Mouse (Mus musculus) kidney, adult 8-10 months (tissue): ENCODE data around the gene Chka.

ENCODE experiments used
- DNase-seq, 2 experiments: peaks; one replicate each; pipeline ENCODE4 v3.0.0; 2022

The Chka gene

GRCm38 (mm10) chr19:3846676-3847604, 4.6 kb upstream of the Chka start:
- DNase-seq = no peak

DNA sequence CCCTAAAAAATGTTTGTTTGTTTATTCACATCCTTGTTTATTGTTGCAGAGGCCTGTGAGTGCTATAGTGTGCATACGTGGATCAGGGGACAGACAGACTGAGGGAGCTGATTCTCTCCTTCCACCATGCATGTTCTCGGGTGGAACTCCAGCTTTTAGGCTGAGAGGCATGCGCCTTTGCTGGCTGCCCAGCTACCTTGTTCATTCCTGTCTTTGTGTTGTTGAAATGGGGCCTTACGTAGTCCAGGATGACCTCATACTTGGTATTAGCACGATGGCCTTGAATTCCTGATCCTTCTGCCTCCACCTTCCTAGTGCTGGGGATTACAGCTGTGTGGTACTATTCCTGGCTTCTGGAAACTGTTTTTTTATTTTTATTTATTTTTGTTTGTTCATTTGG, 3.9 kb upstream of the Chka start:
- no peak for DNase-seq

DNA sequence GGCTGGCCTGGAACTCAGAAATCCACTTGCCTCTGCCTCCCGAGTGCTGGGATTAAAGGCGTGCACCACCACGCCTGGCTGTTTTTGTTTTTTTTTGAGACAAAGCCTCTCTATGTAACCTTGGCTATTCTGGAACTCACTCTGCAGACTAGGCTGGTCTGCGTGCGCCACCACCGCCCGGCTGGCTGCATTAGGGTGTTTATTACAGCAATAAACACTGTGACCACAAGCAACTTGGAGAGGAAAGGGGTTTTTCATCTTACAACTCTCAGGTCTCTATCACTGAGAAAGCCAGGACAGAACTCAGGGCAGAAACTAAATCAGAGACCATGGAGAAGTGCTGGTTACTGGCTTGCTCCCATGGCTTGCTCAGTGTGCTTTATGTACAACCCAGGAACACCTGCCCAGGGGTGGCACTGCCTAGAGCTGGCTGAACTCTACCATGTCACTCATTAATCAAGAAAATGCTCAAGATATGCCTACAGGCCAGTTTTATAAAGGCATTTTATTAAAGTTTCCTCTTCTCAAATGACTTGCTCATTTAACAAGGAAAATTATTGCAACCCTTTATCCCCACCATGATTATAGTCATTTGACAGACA, 3.3 kb upstream of the Chka start:
- peak; percentile 58 to 66 for DNase-seq

DNA sequence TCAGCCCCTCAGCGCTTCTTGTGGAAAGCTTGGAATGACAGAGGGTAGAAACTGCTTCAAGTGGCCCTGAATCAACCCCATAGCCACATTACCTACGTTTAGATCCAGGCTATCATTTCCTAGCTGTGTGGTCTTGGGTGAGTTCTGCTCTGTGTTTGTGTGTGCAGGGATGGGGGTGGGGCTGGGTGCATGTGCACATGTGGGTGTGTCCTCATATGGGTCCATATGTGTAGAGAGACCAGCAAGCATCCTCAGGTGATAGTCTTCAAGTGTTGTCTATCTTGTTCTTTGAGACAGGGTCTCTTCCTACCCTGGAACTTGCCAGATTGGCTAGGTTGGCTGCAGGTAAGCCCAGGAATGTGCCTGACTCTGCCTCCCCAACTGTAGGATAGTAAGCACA, 2.3 kb upstream of the Chka start:
- no peak for DNase-seq

DNA sequence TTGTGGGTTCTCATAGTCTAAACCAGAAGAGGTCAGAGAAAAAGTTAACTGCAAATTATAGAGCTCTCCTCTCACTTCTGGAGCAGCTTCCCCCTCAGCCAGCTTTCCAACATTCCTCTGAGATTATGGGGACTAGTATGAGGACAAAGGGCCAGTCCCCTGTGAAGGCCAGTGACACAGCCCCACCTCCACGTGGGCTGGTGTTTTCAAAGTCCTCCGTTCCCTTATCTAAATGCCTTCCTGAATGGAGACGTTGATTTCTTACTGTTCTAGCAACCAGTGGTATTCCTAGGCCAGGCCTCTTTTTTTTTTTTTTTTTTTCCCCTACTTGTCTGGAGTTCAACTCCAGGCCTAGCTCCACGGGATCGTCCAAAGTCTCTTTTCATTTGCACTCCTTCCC, 1.5 kb upstream of the Chka start:
- no peak for DNase-seq

DNA sequence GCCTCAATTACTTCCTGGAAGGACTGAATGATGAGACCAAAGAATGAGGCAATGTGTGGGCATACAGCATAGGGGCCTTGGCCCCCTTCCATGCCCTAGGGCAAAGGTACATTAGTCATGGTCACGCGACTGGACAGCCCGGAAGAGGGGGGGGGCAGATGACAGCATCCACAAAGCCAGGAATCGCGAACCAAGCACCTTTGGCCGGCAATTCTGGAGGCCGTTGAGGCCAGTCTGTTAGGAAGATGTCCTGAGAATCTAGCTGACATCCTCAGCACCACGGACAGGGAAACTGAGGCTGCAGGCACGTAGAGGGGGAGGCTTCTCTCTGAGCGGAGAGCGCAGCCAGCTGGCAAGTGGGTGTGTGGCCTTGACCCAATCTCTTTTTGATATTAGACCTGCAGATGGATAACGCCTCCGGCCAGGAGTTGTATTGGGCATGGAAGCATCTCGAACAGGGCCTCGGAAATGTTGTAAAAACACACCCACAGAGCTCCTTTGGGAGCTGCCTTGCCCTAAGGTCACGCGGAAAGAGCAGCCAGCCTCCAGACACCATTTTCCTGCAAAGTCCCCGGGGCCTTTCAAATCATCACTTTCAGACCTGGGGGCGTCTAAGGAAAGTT, 615 bp upstream of the Chka start:
- DNase-seq = peak; percentile 88 to 89

DNA sequence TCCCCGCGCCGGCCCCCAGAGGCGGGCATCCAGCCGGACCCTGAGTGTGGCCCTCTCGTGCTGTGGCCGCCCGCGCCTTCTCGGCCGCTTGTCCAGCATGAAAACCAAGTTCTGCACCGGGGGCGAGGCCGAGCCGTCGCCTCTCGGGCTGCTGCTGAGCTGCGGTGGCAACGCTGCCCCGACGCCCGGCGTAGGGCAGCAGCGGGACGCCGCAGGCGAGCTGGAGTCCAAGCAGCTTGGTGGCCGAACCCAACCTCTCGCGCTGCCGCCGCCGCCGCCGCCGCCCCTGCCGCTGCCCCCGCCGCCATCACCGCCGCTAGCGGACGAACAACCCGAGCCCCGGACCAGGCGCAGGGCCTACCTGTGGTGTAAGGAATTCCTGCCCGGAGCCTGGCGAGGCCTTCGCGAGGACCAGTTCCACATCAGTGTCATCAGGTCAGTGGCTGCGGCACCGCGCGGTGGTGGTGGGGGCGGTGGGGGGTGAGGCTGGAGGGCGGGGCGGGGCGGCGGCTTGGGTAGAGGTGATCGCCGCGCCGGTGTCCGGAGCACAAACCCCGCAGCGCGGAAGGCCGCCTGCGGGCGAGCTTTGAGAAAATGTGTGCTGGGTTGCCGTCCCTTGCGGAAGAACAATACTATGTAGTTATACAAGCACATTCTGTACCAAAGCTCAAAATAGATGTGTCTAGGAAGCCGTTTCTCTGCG, 557 bp downstream of the Chka start:
- DNase-seq = no peak

DNA sequence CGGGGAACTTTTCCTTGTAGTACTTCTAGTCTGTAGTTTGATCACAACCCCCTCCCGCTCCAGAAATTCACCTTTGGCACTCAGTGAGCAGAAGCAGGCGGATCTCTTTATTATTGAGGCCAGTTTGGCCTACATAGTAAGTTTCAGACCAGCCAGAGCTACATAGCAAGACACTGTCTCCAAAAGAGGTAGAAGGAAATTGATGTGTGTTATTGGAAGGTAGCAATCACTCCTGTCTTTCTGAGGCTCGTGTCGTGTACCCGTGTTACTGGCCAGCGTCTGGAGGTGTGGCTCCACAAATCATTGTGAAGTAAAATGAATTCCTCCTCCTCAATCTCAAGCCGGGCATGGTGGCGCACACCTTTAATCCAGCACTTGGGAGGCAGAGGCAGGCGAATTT, 1.5 kb downstream of the Chka start:
- no peak for DNase-seq

DNA sequence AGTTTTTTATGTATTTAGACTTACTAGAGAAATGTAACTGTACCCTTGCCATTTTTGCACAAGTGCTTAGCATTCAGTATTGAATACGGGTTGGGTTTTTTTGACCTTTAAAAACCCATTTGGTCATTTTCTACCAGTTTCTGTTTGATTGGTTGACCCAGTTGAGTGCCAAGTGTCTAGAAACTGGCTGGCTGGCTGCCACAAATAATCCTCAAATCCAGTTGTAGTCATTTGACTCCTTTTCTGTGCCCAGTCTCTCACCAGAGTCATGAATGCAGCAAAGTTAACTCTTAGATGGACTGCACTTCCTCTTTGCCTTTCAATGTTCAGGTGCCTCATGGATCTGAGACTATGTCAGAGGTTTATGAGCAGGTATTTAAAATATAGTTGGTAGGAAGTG, 2.3 kb downstream of the Chka start:
- no peak for DNase-seq

DNA sequence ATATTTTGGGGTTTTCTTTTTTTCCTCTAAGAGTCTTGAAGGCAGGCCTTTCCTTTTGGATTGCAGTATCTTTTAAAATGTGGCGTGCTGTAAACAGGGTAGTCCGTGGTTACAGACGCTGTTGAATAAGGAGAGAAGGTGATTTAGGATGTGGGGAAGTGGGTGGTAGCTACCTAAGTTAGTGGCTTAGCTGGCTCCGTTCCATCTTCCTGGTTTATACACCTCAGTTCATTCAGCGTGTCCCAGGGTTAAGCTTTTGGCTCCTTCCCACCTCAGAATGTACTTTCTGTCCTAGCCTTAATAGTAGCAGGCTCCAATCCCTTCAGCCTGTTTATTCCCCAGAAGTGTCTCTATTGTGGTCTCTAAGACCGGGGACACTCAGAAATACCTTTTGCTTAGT, 3.5 kb downstream of the Chka start:
- peak; percentile 55 to 58 for DNase-seq

DNA sequence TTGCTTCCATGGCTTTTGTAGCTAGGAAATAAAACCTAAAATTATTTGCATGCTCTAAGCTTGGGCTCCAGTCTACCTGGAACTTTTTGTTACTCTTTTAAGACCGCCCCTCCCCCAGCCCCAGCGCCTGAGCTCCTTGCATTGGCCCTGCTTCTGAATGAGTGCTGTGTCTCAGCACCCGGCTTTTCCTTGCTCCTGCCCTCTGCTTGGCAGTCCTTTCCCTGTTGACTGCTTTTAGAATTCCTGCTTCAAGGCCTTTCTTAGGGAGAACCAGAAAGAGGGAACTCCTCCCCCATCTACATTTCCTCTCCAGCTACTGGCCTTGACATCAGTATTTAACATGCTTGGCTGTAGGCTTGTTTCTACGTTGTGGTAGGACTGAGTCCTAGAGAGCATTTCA, 4.0 kb downstream of the Chka start:
- DNase-seq = no peak

- no peak for DNase-seq
Measured at GRCm38 (mm10) chr19:3857220-3857619, 5.6 kb downstream of the Chka start.

DNA sequence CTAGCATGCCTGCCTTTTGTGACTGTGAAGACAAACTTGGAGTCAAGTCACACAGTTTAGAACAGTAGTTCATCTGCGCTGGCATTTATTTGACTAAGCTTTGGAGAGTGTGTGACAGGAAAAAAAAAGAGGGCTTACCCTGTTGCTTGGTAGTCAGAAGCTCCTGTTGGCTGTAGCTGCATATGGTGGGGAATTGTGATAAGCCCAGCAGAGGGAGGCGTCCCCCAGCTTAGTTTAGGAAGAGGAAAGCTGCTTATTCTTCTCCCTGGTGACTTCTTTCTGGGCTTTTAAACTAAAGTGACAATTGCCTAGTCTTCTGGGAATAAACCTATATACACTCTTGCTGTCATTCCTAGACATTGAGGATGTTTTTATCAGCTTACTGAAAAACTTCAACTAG, 11.1 kb downstream of the Chka start:
- no peak for DNase-seq

DNA sequence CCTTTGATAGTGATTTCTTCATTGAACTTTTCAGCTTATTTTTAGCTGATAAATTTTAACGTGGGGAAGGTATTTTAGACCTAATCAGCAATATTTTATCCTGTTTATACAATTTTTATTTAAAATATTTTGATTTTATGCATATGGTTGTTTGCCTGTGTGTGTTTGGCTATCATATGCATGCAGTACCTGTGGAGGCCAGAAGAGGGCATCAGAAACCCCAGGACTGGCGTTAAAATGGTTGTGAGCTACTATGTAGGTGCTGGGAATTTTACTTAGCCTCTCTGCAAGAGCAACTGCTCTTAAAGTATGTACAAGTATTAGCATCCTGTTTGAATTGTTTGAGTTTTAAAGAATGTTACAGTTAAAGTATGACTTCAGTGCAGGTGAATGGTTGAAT, 13.4 kb downstream of the Chka start:
- DNase-seq = no peak

GRCm38 (mm10) chr19:3868290-3868689, 16.7 kb downstream of the Chka start:
- no peak for DNase-seq

DNA sequence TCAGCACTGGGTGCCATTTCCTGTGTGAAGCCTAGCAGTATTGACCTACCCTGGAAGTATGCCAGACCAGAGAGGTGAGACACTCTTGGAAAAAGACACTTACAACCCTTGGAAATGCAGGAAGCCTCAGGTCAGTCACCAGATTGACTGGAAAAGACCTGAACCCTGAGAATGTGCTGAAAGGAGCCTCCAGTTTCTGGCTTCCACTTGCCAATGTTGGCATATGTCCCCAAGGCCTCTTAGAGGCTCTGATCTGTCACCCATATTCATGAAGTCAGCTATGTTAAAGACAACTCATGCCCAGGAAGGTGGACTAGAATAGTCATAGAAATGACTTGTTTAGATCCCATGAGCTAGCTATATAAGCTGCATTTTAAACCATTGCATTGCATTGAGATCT, 19.9 kb downstream of the Chka start:
- DNase-seq = no peak

- DNase-seq = peak; percentile 32 to 62
Measured at GRCm38 (mm10) chr19:3872373-3872772, 20.8 kb downstream of the Chka start.

- no peak for DNase-seq
Measured at GRCm38 (mm10) chr19:3875045-3875444, 23.5 kb downstream of the Chka start.

DNA sequence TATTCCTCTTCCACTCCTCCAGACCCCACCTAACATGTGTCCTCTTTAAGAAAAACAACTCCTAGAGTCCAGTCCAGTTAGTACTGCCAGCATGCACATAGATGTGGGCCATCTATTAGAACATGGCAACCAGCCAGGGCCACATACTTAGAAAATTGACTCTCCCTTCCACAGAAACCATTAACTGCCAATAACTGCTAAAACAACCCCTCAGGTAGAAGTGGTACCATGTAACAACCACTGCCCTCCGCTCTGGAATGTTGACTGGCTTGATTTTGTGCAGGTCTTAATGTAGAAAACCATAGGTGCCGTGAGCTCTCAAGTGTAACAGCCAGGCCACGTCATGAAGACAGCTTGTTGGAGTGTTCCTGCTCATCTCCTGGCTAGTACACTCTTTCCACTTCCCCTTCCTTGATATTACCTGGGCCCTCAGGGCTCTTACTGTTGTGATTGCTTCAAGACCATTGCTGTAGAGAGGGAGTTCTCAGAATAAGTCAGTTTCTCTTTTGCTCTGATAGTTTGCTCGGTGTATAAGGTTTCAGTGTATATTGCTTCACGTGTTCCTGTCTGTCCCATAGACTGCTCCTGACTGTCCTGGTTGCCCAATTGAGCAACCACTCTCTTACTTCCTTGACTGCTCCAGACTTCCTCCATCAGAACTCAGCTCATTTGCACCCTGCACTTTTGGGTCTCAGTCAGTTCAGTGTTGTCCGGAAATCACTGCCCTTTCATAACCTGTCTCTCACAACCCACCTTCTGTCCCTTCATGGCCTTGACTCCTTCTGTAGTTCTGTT, 28.7 kb downstream of the Chka start:
- DNase-seq = peak; percentile 34 to 62

GRCm38 (mm10) chr19:3882214-3882613, 30.6 kb downstream of the Chka start:
- no peak for DNase-seq

DNA sequence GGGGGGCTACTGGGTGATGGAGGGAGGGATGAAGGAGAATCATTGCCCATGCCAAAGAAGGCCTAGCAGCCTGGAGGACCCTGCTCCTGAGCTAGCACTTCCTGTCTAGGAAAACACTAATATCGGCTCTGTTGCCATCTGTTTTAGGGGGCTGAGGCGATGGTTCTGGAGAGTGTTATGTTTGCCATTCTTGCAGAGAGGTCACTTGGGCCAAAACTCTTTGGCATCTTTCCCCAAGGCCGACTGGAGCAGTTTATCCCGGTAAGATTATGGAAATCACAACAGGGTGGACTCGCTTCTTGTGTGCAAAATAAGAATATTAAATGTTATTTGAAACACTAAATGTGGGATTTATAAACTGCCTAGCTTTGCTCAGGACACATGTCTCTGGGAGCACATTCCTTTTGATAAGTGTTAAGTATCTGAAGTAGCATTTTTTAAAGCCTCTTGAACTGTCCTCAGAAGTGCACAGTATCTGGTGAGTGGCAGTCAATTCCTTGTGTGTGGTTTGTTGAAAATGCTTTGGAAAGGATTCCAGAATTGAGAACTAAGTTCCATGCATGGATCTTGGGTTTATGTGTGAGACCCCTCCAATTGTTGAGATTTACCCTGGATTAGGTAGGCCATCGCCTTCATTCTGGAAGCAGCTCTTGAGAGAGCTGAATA, 32.9 kb downstream of the Chka start:
- DNase-seq = no peak

- no peak for DNase-seq
Measured at GRCm38 (mm10) chr19:3889096-3889495, 37.5 kb downstream of the Chka start.
